Mouse (Mus musculus) hindbrain, embryonic 13.5 days (tissue): ENCODE results near the gene Rsf1. TPM values are rescaled to one million over a fixed set of nuclear protein-coding genes. Genes with fewer than 3 reads are reported as not detected.
A peak's percentile ranks its signal among the peaks of the same experiment; 100 is the strongest.

Experiments
- ATAC-seq: fragments of 200-750 bp; cut with Nextera tagmentation; 2 replicates; pipeline ENCODE4 v1.8.0; 2017; ENCODE audit warnings: moderate TSS enrichment; ENCODE audit not compliant: low FRiP score
- H3K27ac ChIP-seq: fragments of 300-500 bp; sonication (generic); 2 replicates; pipeline ENCODE4 v1.5.1; 2015; ENCODE audit warnings: inconsistent platforms, mild to moderate bottlenecking, moderate library complexity
- H3K27me3 ChIP-seq: fragments of 300-500 bp; sonication (generic); 2 replicates; pipeline ENCODE4 v1.6.1; 2015; ENCODE audit warnings: mild to moderate bottlenecking, inconsistent platforms
- H3K36me3 ChIP-seq: fragments of 300-500 bp; sonication (generic); 2 replicates; pipeline ENCODE4 v1.6.1; 2015; ENCODE audit warnings: mild to moderate bottlenecking, inconsistent platforms
- H3K4me1 ChIP-seq: fragments of 300-500 bp; sonication (generic); replicated peaks from 2 replicates; pipeline ENCODE4 v1.6.1; 2015; ENCODE audit warnings: inconsistent platforms
- H3K4me2 ChIP-seq: fragments of 300-500 bp; sonication (generic); 2 replicates; pipeline ENCODE4 v1.6.1; 2015; ENCODE audit warnings: inconsistent platforms, mild to moderate bottlenecking, moderate library complexity
- H3K4me3 ChIP-seq: fragments of 300-500 bp; sonication (generic); 2 replicates; pipeline ENCODE4 v1.5.1; 2015; ENCODE audit warnings: mild to moderate bottlenecking, inconsistent platforms
- H3K9ac ChIP-seq: fragments of 300-500 bp; sonication (generic); 2 replicates; pipeline ENCODE4 v1.6.1; 2015; ENCODE audit warnings: mild to moderate bottlenecking, inconsistent platforms
- H3K9me3 ChIP-seq: fragments of 300-500 bp; sonication (generic); 2 replicates; pipeline ENCODE4 v1.6.1; 2016; ENCODE audit warnings: inconsistent platforms
- WGBS: fragments of 180-500 bp; shearing (Covaris S2); methylation state at CpG from one replicate; pipeline ENCODE4 v1.1.7; 2015; 5-methylcytosine and 5-hydroxymethylcytosine counted together
- polyA plus RNA-seq: library from polyadenylated mRNA; unstranded; fragments of >200 nt; fragmentation: Nextera tagmentation; extraction: Ambion mirVana; gene quantifications from 2 replicates; pipeline ENCODE4 v1.2.1, GENCODE M21; 2015

Gene Rsf1
- polyA plus RNA-seq, 1 experiment from 2014 or later, result 36.2 TPM

DNA sequence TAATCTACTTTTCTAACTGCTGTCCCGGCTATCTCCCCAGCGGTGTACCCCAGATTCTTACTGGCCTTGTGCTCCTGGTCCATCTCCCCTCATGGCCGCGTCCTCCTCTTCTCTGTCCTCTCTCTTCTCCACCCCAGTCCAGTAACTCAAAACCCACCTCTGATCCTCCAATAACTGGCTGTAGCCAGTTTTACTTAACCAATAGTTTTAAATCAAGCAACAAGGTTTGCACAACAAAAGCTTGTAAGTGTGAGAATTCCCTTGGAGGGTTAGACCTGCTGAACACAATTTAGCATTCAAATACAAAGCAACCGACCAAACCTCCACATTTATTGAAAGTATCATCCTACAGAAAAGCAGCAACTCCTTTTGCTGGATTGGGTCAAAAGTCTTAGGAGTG lies 68.0 kb downstream of the Rsf1 start:
- Histone ChIP-seq H3K9me3 (no peaks in the 10 kb centered on the region), H3K4me3 (no peak overlapping the region), H3K36me3 (0 out of 2 replicates have a peak, but pooled peaks cover 3% of the 10 kb centered on the region), H3K9ac (no peak overlapping the region), H3K4me1 (no peaks in the 10 kb centered on the region), H3K4me2 (no peak overlapping the region), H3K27ac (no peak overlapping the region), H3K27me3 (no peaks in the 10 kb centered on the region)
- ATAC-seq, result no peak
- WGBS, result 88% methylated on average over 5 of the region's 5 CpGs

- ATAC-seq, result no peak
- peaks cover 20% of the 10 kb centered on the region for H3K36me3 ChIP-seq
- 95% methylated on average over 4 of the region's 4 CpGs for WGBS
Observed at GRCm38 (mm10) chr7:97650729-97651128, 71.0 kb downstream of the Rsf1 start.

DNA sequence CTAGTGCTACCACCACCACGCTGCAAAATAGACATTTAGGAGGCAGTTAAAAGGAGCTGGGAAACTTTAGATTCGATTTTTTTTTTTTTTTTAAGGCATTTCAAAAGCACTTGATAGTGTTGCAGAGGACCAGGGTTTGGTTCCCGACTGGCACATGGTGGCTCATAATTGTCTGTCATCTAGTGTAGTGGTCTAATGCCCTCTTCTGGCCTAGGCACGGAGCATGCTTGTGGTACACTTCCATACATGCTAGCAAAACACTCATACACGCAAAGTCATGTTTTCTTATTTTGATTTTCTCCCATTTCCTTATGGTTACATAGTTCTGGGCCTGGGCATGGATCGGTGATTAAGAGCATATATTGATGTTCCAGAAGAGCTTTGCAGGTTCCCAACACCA lies 76.5 kb downstream of the Rsf1 start:
- Histone ChIP-seq H3K4me2 (no peak overlapping the region), H3K36me3 (peaks cover 30% of the 10 kb centered on the region), H3K9me3 (no peaks in the 10 kb centered on the region), H3K9ac (no peak overlapping the region), H3K4me3 (no peak overlapping the region), H3K4me1 (no peaks in the 10 kb centered on the region), H3K27ac (no peak overlapping the region), H3K27me3 (no peaks in the 10 kb centered on the region)
- 93% methylated on average over 6 of the region's 6 CpGs for WGBS
- ATAC-seq, result no peak

More at GRCm38 (mm10) chr7:97650729-97651128, 71.0 kb downstream of the Rsf1 start:
- Histone ChIP-seq H3K4me1 (no peaks in the 10 kb centered on the region), H3K27me3 (no peaks in the 10 kb centered on the region), H3K27ac (no peak overlapping the region), H3K4me2 (no peak overlapping the region), H3K9me3 (no peaks in the 10 kb centered on the region), H3K4me3 (no peak overlapping the region), H3K9ac (no peak overlapping the region)

GRCm38 (mm10) chr7:97661634-97662033 lies 81.9 kb downstream of the Rsf1 start:
- H3K27ac ChIP-seq, result no peak overlapping the region
- H3K4me2 ChIP-seq, result no peak overlapping the region
- ATAC-seq, result no peak
- no peaks in the 10 kb centered on the region for H3K9me3 ChIP-seq
- peaks cover 44% of the 10 kb centered on the region for H3K36me3 ChIP-seq
- H3K4me1 ChIP-seq, result no peaks in the 10 kb centered on the region
- H3K27me3 ChIP-seq, result no peaks in the 10 kb centered on the region
- WGBS, result 92% methylated on average over 4 of the region's 4 CpGs
- no peak overlapping the region for H3K4me3 ChIP-seq
- no peak overlapping the region for H3K9ac ChIP-seq

GRCm38 (mm10) chr7:97679239-97679638 lies 99.5 kb downstream of the Rsf1 start:
- Histone ChIP-seq H3K4me1 (no peaks in the 10 kb centered on the region), H3K27me3 (no peaks in the 10 kb centered on the region), H3K4me2 (no peak overlapping the region), H3K9me3 (no peaks in the 10 kb centered on the region), H3K4me3 (no peak overlapping the region), H3K27ac (no peak overlapping the region), H3K9ac (no peak overlapping the region), H3K36me3 (peaks cover 58% of the 10 kb centered on the region)
- ATAC-seq, result no peak
- WGBS, result 23% methylated on average over 1 of the region's 1 CpGs

DNA sequence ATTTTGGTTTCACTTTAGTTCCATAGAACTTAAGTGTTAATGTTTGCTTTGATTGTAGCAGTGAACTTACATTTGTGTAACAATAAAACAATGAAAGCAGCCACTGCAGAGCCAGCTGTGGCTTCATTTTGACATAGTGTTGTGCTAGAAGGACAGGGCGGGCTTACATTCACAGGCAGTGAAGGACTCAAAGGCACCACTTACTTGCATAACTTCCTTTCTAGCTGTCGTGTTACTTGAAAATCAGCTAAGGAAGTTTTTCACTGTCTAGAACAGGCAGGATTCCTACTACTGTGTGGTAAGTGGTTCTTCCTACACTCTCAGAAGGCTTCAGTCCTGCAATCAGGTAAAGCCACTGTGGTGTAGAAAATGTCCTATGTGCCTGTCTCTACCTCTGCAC lies 108.1 kb downstream of the Rsf1 start:
- Histone ChIP-seq H3K4me1 (no peaks in the 10 kb centered on the region), H3K4me3 (no peak overlapping the region), H3K27ac (no peak overlapping the region), H3K27me3 (no peaks in the 10 kb centered on the region), H3K4me2 (no peak overlapping the region), H3K36me3 (peaks cover 39% of the 10 kb centered on the region), H3K9me3 (no peaks in the 10 kb centered on the region), H3K9ac (no peak overlapping the region)
- no peak for ATAC-seq
- 91% methylated on average over 2 of the region's 2 CpGs for WGBS

DNA sequence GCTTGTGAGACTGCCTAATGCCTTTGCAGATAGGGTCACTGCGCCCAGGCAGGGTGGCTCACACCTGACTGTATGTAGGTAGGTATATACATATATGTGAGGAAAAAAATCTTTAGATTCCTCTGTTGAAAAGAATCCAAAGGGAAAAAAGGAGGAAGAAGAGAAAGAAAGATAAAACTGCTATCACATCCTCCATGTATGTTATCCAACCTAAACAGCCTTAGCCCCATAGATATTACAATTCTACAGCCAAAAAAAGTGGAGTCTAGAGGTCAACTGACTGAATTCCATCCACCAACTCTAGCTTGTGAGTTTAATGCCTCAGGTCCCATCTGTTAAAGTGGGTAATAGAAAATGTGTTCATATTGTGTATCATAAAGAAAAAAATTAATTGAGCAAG lies 115.8 kb downstream of the Rsf1 start:
- peaks cover 20% of the 10 kb centered on the region for H3K36me3 ChIP-seq
- ATAC-seq, result no peak
- H3K4me2 ChIP-seq, result peak overlapping the region; percentile 86
- H3K9me3 ChIP-seq, result no peaks in the 10 kb centered on the region
- H3K4me1 ChIP-seq, result peaks cover 19% of the 10 kb centered on the region
- no peak overlapping the region for H3K4me3 ChIP-seq
- 100% methylated on average over 1 of the region's 1 CpGs for WGBS
- no peak overlapping the region for H3K9ac ChIP-seq
- H3K27ac ChIP-seq, result no peak overlapping the region
- no peaks in the 10 kb centered on the region for H3K27me3 ChIP-seq

DNA sequence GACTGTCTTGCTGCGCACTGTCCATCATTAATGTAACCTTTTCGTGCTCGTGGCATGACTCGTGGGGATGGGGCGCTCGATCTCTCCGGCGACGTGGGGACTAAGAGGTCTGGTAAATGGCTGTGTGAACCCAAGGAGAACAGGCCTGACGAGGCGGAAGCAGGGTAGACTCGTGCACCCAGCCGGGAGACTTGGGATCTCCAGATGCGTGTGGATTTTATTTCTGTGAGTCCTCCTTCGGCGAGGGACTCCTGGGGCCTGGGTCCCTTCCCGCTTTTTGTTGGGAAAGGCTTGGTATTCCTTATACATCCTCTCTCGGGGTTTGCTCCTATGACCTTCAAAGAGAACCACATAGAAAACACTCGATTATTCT lies 116.4 kb downstream of the Rsf1 start:
- Histone ChIP-seq H3K4me1 (peaks cover 19% of the 10 kb centered on the region), H3K4me2 (peak overlapping the region; percentile 86), H3K36me3 (peaks cover 20% of the 10 kb centered on the region), H3K27me3 (no peaks in the 10 kb centered on the region), H3K9me3 (no peaks in the 10 kb centered on the region), H3K4me3 (peak overlapping the region; percentile 99), H3K9ac (peak overlapping the region; percentile 93), H3K27ac (peak overlapping the region; percentile 88)
- peak; percentile 88 for ATAC-seq
- WGBS, result 36% methylated on average over 19 of the region's 19 CpGs

- Histone ChIP-seq H3K9ac (peak within 1 kb of the TSS; percentile 93), H3K4me1 (peaks cover 19% of the 10 kb centered on the region), H3K27me3 (no peaks in the 10 kb centered on the region), H3K36me3 (peaks cover 20% of the 10 kb centered on the region), H3K4me2 (peak within 1 kb of the TSS; percentile 86), H3K27ac (peak within 1 kb of the TSS; percentile 88), H3K9me3 (no peaks in the 10 kb centered on the region), H3K4me3 (peak within 1 kb of the TSS; percentile 99)
- ATAC-seq, result peak; percentile 99
- under 1% methylated on average over 63 of the region's 63 CpGs for WGBS
Observed at GRCm38 (mm10) chr7:97696506-97697254, 117.0 kb downstream of the Rsf1 start, which contains the start of gene Clns1a. Clns1a (plus strand) TSS chr7:97696634.

DNA sequence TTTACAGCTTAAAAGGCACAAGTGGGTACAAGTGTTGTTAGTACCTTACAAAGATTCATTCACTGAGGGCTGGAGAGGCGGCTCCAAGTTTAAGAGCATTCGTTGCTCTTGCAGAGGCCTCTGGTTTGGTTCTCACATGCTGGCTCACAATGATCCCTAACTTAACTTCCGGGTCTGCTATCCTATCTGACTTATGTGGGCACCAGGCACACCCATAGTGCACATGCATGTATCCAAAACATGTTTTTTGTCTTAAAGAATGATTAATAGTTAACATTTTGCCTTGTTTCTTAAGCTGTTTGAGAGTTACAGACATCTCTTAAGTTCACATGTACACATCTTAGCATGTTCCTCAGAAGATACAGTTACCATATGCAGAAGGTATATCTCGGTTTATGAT lies 120.5 kb downstream of the Rsf1 start:
- Histone ChIP-seq H3K27ac (no peak overlapping the region), H3K4me1 (peaks cover 19% of the 10 kb centered on the region), H3K4me3 (no peak overlapping the region), H3K36me3 (peaks cover 20% of the 10 kb centered on the region), H3K9ac (no peak overlapping the region), H3K27me3 (no peaks in the 10 kb centered on the region), H3K9me3 (no peaks in the 10 kb centered on the region), H3K4me2 (no peak overlapping the region)
- no peak for ATAC-seq
- 97% methylated on average over 4 of the region's 4 CpGs for WGBS

GRCm38 (mm10) chr7:97701106-97701505 lies 121.4 kb downstream of the Rsf1 start:
- WGBS, result 87% methylated on average over 6 of the region's 6 CpGs
- Histone ChIP-seq H3K9ac (no peak overlapping the region), H3K4me1 (peaks cover 13% of the 10 kb centered on the region), H3K27me3 (no peaks in the 10 kb centered on the region), H3K4me2 (no peak overlapping the region), H3K27ac (no peak overlapping the region), H3K9me3 (no peaks in the 10 kb centered on the region), H3K4me3 (no peak overlapping the region), H3K36me3 (peaks cover 23% of the 10 kb centered on the region)
- ATAC-seq, result no peak

GRCm38 (mm10) chr7:97707123-97707522 lies 127.4 kb downstream of the Rsf1 start:
- WGBS, result 83% methylated on average over 4 of the region's 4 CpGs

GRCm38 (mm10) chr7:97707809-97708208 lies 128.1 kb downstream of the Rsf1 start:
- H3K4me1 ChIP-seq, result 0 out of 2 replicates have a peak, but pooled peaks cover 2% of the 10 kb centered on the region
- no peak overlapping the region for H3K4me3 ChIP-seq
- no peak overlapping the region for H3K9ac ChIP-seq
- ATAC-seq, result no peak
- WGBS, result 95% methylated on average over 5 of the region's 5 CpGs
- H3K36me3 ChIP-seq, result peaks cover 17% of the 10 kb centered on the region
- no peaks in the 10 kb centered on the region for H3K27me3 ChIP-seq
- H3K27ac ChIP-seq, result no peak overlapping the region
- no peak overlapping the region for H3K4me2 ChIP-seq
- H3K9me3 ChIP-seq, result no peaks in the 10 kb centered on the region

More at GRCm38 (mm10) chr7:97707123-97707522, 127.4 kb downstream of the Rsf1 start:
- Histone ChIP-seq H3K4me1 (0 out of 2 replicates have a peak, but pooled peaks cover 2% of the 10 kb centered on the region), H3K36me3 (peaks cover 11% of the 10 kb centered on the region), H3K27ac (no peak overlapping the region), H3K27me3 (no peaks in the 10 kb centered on the region), H3K4me2 (no peak overlapping the region), H3K9ac (no peak overlapping the region), H3K9me3 (no peaks in the 10 kb centered on the region), H3K4me3 (no peak overlapping the region)
- no peak for ATAC-seq
